Mouse (Mus musculus) C2C12 (cell line): ENCODE data around the gene Cfb.

Source experiments
- MAX ChIP-seq: IDR thresholded peaks from one replicate; pipeline ENCODE4 v1.6.1; 2011; ENCODE audit warnings: mild to moderate bottlenecking, control low read depth
- MYOG ChIP-seq: IDR thresholded peaks from one replicate; pipeline ENCODE4 v1.6.1; 2011; ENCODE audit not compliant: control insufficient read depth, insufficient read length; ENCODE audit errors: extremely low read depth
- USF1 ChIP-seq: IDR thresholded peaks from one replicate; pipeline ENCODE4 v1.6.1; 2011; ENCODE audit warnings: low read depth, mild to moderate bottlenecking, control low read depth, moderate library complexity

DNA sequence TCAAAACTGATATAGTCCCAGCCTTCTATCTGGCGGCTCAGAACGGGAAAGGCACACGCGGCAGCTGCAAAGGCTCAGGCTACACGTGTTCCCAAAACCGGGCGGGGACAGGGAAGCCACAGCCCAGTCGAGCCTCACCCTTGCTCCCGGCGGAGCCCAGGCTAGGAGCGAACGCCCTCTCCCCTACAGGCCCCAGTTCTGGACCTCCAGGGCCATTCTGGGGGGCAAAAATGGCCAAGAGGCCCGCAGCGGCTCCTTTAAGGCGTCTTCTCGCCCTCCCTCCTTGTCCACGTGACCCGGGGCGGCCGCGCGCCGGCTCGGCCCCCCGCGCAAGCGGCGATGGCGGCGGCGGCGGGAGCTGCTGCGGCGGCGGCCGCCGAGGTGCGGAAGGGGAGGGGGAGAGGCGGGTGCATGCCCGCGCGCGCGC lies 35.9 kb upstream of the Cfb start, which contains the start of the genes C2 and Ehmt2:
- TF ChIP-seq USF1 (peak; percentile 86), MYOG (no peak), MAX (peak; percentile 82)
